Mouse (Mus musculus): ENCODE data around the gene Mrpl46. TPM values are rescaled to one million over a fixed set of nuclear protein-coding genes. Genes with fewer than 3 reads are reported as not detected.

Mrpl46 gene
- total and polyA plus RNA-seq, 2 experiments from 2014 or later = 25.0 to 66.4 TPM

- no peak for ATAC-seq (ENCODE audit: low FRiP score)
- 96% methylated on average over 3 of the region's 3 CpGs for WGBS
Measured at GRCm38 (mm10) chr7:78763801-78764200, 19.5 kb downstream of the Mrpl46 start.

GRCm38 (mm10) chr7:78754458-78755000 is 28.8 kb downstream of the Mrpl46 start:
- Histone ChIP-seq H3K4me3 (ENCODE audit: low read depth, low read length) (no peak overlapping the region), H3K27ac (ENCODE audit: low read depth, low read length) (no peak overlapping the region), H3K9ac (replicated peaks; ENCODE audit: low read length, poor library complexity, severe bottlenecking) (no peak overlapping the region), H3K9me3 (ENCODE audit: low read length) (no peaks in the 10 kb centered on the region), H3K36me3 (ENCODE audit: insufficient read depth, low read length) (no peaks in the 10 kb centered on the region), H3K4me1 (ENCODE audit: insufficient read depth, low read length) (no peaks in the 10 kb centered on the region), H3K4me2 (ENCODE audit: low read depth, low read length, poor library complexity, severe bottlenecking) (no peak overlapping the region), H3K27me3 (ENCODE audit: insufficient read depth, low read length) (no peaks in the 10 kb centered on the region)
- WGBS = 44% methylated on average over 8 of the region's 8 CpGs
- DNase-seq (ENCODE audit: low spot score) = no peak
- ATAC-seq (ENCODE audit: low FRiP score) = no peak
- no peak for TF ChIP-seq CTCF (IDR thresholded peaks at IDR 0.05)

More at GRCm38 (mm10) chr7:78763801-78764200, 19.5 kb downstream of the Mrpl46 start:
- DNase-seq (ENCODE audit: low spot score) = no peak
- Histone ChIP-seq H3K4me3 (ENCODE audit: low read depth, low read length) (no peak overlapping the region), H3K27ac (ENCODE audit: low read depth, low read length) (no peak overlapping the region), H3K9me3 (ENCODE audit: low read length) (no peaks in the 10 kb centered on the region), H3K9ac (replicated peaks; ENCODE audit: low read length, poor library complexity, severe bottlenecking) (no peak overlapping the region), H3K36me3 (ENCODE audit: insufficient read depth, low read length) (no peaks in the 10 kb centered on the region), H3K4me1 (ENCODE audit: insufficient read depth, low read length) (no peaks in the 10 kb centered on the region), H3K27me3 (ENCODE audit: insufficient read depth, low read length) (no peaks in the 10 kb centered on the region), H3K4me2 (ENCODE audit: low read depth, low read length, poor library complexity, severe bottlenecking) (no peak overlapping the region)
- no peak for TF ChIP-seq CTCF (IDR thresholded peaks at IDR 0.05)

- Histone ChIP-seq H3K4me2 (ENCODE audit: low read depth, low read length, poor library complexity, severe bottlenecking) (no peak overlapping the region), H3K4me3 (ENCODE audit: low read depth, low read length) (no peak overlapping the region), H3K27me3 (ENCODE audit: insufficient read depth, low read length) (no peaks in the 10 kb centered on the region), H3K4me1 (ENCODE audit: insufficient read depth, low read length) (no peaks in the 10 kb centered on the region), H3K9ac (replicated peaks; ENCODE audit: low read length, poor library complexity, severe bottlenecking) (no peak overlapping the region), H3K27ac (ENCODE audit: low read depth, low read length) (no peak overlapping the region), H3K9me3 (ENCODE audit: low read length) (no peaks in the 10 kb centered on the region), H3K36me3 (ENCODE audit: insufficient read depth, low read length) (no peaks in the 10 kb centered on the region)
- no peak for DNase-seq (ENCODE audit: low spot score)
- no peak for TF ChIP-seq CTCF (IDR thresholded peaks at IDR 0.05)
- 63% methylated on average over 7 of the region's 7 CpGs for WGBS
- ATAC-seq (ENCODE audit: low FRiP score) = no peak
Measured at GRCm38 (mm10) chr7:78753752-78754457, 29.4 kb downstream of the Mrpl46 start.

GRCm38 (mm10) chr7:78752961-78753360 is 30.4 kb downstream of the Mrpl46 start:
- no peak for TF ChIP-seq CTCF (IDR thresholded peaks at IDR 0.05)
- DNase-seq (ENCODE audit: low spot score) (no peak), ATAC-seq (ENCODE audit: low FRiP score) (no peak)
- no peaks in the 10 kb centered on the region for H3K27me3 ChIP-seq (ENCODE audit: insufficient read depth, low read length)
- WGBS = 95% methylated on average over 4 of the region's 4 CpGs
- no peaks in the 10 kb centered on the region for H3K36me3 ChIP-seq (ENCODE audit: insufficient read depth, low read length)
- no peak overlapping the region for H3K4me2 ChIP-seq (ENCODE audit: low read depth, low read length, poor library complexity, severe bottlenecking)
- H3K9ac ChIP-seq (replicated peaks; ENCODE audit: low read length, poor library complexity, severe bottlenecking) = no peak overlapping the region
- H3K4me1 ChIP-seq (ENCODE audit: insufficient read depth, low read length) = no peaks in the 10 kb centered on the region
- H3K9me3 ChIP-seq (ENCODE audit: low read length) = no peaks in the 10 kb centered on the region
- H3K27ac ChIP-seq (ENCODE audit: low read depth, low read length) = no peak overlapping the region
- no peak overlapping the region for H3K4me3 ChIP-seq (ENCODE audit: low read depth, low read length)

GRCm38 (mm10) chr7:78743731-78744385 is 39.5 kb downstream of the Mrpl46 start:
- no peaks in the 10 kb centered on the region for H3K27me3 ChIP-seq (ENCODE audit: insufficient read depth, low read length)
- H3K9me3 ChIP-seq (ENCODE audit: low read length) = no peaks in the 10 kb centered on the region
- H3K27ac ChIP-seq (ENCODE audit: low read depth, low read length) = no peak overlapping the region
- peak; percentile 30 for DNase-seq (ENCODE audit: low spot score)
- H3K4me1 ChIP-seq (ENCODE audit: insufficient read depth, low read length) = no peaks in the 10 kb centered on the region
- WGBS = 84% methylated on average over 5 of the region's 5 CpGs
- H3K36me3 ChIP-seq (ENCODE audit: insufficient read depth, low read length) = no peaks in the 10 kb centered on the region
- ATAC-seq (ENCODE audit: low FRiP score) = no peak
- TF ChIP-seq CTCF (IDR thresholded peaks at IDR 0.05) = no peak
- no peak overlapping the region for H3K4me2 ChIP-seq (ENCODE audit: low read depth, low read length, poor library complexity, severe bottlenecking)
- H3K4me3 ChIP-seq (ENCODE audit: low read depth, low read length) = no peak overlapping the region
- no peak overlapping the region for H3K9ac ChIP-seq (replicated peaks; ENCODE audit: low read length, poor library complexity, severe bottlenecking)
